Mouse (Mus musculus) heart, embryonic 15.5 days (tissue): ENCODE data around the gene Cul4a. TPM values are rescaled to one million over a fixed set of nuclear protein-coding genes. Genes with fewer than 3 reads are reported as not detected.

Experiments used
- ATAC-seq: fragments of 200-750 bp; cut with Nextera tagmentation; replicated peaks from 2 replicates; pipeline ENCODE4 v1.8.0; 2017; ENCODE audit warnings: low read depth, moderate TSS enrichment; ENCODE audit not compliant: insufficient number of reproducible peaks, insufficient read depth, low FRiP score
- H3K27ac ChIP-seq: fragments of 300-500 bp; sonication (generic); 2 replicates; pipeline ENCODE4 v1.5.1; 2015; ENCODE audit warnings: mild to moderate bottlenecking, inconsistent platforms
- H3K27me3 ChIP-seq: fragments of 300-500 bp; sonication (generic); 2 replicates; pipeline ENCODE4 v1.6.1; 2015; ENCODE audit warnings: inconsistent platforms
- H3K36me3 ChIP-seq: fragments of 300-500 bp; sonication (generic); 2 replicates; pipeline ENCODE4 v1.6.1; 2015; ENCODE audit warnings: mild to moderate bottlenecking, inconsistent platforms
- H3K4me1 ChIP-seq: fragments of 300-500 bp; sonication (generic); replicated peaks from 2 replicates; pipeline ENCODE4 v1.6.1; 2015; ENCODE audit warnings: inconsistent platforms
- H3K4me2 ChIP-seq: fragments of 300-500 bp; sonication (generic); 2 replicates; pipeline ENCODE4 v1.6.1; 2015; ENCODE audit warnings: inconsistent platforms, mild to moderate bottlenecking, moderate library complexity
- H3K4me3 ChIP-seq: fragments of 300-500 bp; sonication (generic); 2 replicates; pipeline ENCODE4 v1.5.1; 2015; ENCODE audit warnings: mild to moderate bottlenecking, inconsistent platforms
- H3K9ac ChIP-seq: fragments of 300-500 bp; sonication (generic); 2 replicates; pipeline ENCODE4 v1.6.1; 2015; ENCODE audit warnings: mild to moderate bottlenecking, inconsistent platforms
- H3K9me3 ChIP-seq: fragments of 300-500 bp; sonication (generic); replicated peaks from 2 replicates; pipeline ENCODE4 v1.6.1; 2016; ENCODE audit warnings: inconsistent platforms
- WGBS: fragments of 180-500 bp; shearing (Covaris S2); methylation state at CpG from one replicate; pipeline ENCODE4 v1.1.7; 2015; ENCODE audit warnings: mixed read lengths; 5-methylcytosine and 5-hydroxymethylcytosine counted together
- polyA plus RNA-seq: library from polyadenylated mRNA; unstranded; fragments of >200 nt; fragmentation: Nextera tagmentation; extraction: Ambion mirVana; gene quantifications from 2 replicates; pipeline ENCODE4 v1.2.1, GENCODE M21; 2015

Gene Cul4a
- polyA plus RNA-seq, 1 experiment from 2014 or later = 88.5 TPM

DNA sequence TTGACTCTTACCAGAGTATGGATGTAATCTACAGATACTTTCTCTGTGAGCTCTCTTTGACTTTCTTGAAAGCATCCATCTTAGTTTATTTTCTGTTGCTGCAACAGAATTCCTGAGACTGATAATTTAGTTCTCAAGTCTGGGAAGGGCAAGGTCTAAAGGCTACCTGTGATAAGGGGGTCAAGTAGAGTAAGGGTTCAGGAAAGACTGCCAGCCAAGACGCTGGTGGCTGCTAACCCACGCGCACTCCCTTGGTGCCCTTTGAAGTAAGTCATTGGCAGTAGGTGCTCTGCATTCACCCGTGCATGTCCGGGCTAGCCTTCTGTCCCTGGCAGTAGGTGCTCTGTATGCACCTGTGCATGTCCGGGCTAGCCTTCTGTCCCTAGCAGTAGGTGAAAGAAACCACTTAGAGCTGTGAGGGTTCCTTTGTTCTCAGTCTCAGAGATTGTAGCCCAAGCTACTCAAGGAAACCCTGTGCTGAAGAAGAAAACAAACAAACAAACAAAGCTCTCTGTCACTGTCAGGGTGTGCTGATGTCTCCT is 34.3 kb downstream of the Cul4a start:
- no peak overlapping the region for H3K4me3 ChIP-seq
- no peaks in the 10 kb centered on the region for H3K9me3 ChIP-seq
- no peak overlapping the region for H3K9ac ChIP-seq
- no peak overlapping the region for H3K27ac ChIP-seq
- no peaks in the 10 kb centered on the region for H3K27me3 ChIP-seq
- no peaks in the 10 kb centered on the region for H3K4me1 ChIP-seq
- WGBS = 87% methylated on average over 6 of the region's 6 CpGs
- H3K36me3 ChIP-seq = peaks cover 99% of the 10 kb centered on the region
- H3K4me2 ChIP-seq = no peak overlapping the region
- ATAC-seq = no peak

DNA sequence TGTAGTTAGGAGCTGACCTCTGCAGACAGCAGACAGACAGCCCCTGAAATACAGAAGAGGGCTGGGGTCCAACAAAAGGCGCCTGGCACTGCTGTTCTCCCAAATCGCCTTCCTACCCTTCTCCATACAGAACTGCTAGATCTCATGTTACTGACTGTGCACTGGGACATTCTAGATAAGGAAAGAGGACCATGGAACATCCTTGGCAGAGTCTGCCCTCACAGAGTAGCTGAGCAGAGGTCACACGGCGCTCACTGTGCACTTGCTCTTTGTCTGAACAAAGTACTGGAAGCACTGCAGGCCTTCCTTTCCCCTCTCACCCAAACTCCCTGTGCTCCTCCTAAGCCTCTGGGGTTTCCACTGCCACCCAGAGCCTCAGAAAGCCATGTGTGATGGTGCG is 36.3 kb downstream of the Cul4a start:
- WGBS = 82% methylated on average over 5 of the region's 5 CpGs
- ATAC-seq = no peak
- Histone ChIP-seq H3K4me1 (no peaks in the 10 kb centered on the region), H3K4me3 (no peak overlapping the region), H3K9me3 (no peaks in the 10 kb centered on the region), H3K27me3 (no peaks in the 10 kb centered on the region), H3K9ac (no peak overlapping the region), H3K36me3 (peaks cover 99% of the 10 kb centered on the region), H3K4me2 (no peak overlapping the region), H3K27ac (no peak overlapping the region)

DNA sequence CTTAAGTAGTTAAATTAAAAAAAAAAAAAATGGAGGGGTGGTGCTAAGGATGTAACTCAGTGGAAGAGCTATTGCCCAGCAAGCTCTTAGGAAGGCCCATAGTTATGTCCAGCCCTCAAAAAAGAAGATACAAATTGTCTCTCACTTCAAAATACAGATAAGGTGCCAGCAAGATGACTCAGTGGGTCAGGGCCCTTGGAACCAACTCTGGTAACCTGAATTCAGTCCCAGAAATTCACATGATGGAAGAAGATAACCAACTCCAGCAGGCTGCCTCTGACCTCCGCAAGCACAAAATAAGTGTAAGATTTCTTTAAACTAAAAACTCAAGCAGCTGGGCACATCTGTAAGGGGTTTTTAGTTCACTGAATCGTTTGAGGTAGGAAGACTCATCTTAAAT is 43.1 kb downstream of the Cul4a start:
- H3K4me3 ChIP-seq = no peak overlapping the region
- no peak for ATAC-seq
- 85% methylated on average over 2 of the region's 2 CpGs for WGBS
- no peaks in the 10 kb centered on the region for H3K27me3 ChIP-seq
- no peaks in the 10 kb centered on the region for H3K4me1 ChIP-seq
- H3K27ac ChIP-seq = no peak overlapping the region
- peaks cover 57% of the 10 kb centered on the region for H3K36me3 ChIP-seq
- no peak overlapping the region for H3K9ac ChIP-seq
- no peaks in the 10 kb centered on the region for H3K9me3 ChIP-seq
- H3K4me2 ChIP-seq = no peak overlapping the region

DNA sequence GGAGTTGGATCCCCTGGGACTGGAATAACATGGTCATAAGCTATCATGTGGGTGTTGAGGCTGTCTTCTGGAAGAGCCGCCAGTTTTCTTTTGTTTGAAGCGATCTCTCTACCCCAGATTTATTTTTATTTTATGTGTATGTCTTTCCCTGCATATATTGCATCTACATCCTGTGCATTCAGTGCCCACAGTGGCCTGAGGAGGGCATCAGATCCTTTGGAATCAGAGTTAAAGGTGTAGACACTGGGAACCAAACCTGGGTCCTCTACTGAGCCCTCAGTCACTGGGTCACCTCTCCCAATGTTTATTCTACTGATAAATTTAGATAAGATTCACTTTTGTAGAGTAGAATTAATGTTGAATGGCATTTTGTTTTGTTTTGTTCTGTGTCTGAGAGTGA is 43.9 kb downstream of the Cul4a start:
- Histone ChIP-seq H3K4me2 (no peak overlapping the region), H3K4me1 (no peaks in the 10 kb centered on the region), H3K9me3 (no peaks in the 10 kb centered on the region), H3K27me3 (no peaks in the 10 kb centered on the region), H3K9ac (no peak overlapping the region), H3K27ac (no peak overlapping the region), H3K36me3 (peaks cover 49% of the 10 kb centered on the region), H3K4me3 (no peak overlapping the region)
- ATAC-seq = no peak
- 97% methylated on average over 2 of the region's 2 CpGs for WGBS

DNA sequence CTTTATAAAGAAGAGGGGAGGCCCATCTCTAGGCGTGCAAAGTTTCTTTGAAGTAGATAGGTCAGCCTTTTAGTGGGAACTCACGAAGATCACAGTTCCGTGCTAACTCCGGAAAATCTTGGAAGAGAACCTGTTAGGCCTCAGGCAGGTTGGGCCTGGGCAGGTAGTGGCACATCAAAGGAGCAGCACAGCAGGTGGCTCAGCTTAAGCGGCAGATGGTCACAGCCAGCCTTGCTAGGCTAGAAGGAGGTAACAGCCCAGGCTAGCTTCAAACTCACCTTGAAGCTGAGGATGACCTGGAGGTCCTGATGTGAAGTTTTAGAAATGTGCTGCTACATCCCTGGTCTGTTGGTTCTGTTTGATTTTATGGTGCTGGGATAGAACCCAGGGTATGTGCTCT is 44.4 kb downstream of the Cul4a start:
- H3K4me3 ChIP-seq = no peak overlapping the region
- no peaks in the 10 kb centered on the region for H3K9me3 ChIP-seq
- H3K27ac ChIP-seq = no peak overlapping the region
- H3K36me3 ChIP-seq = peaks cover 43% of the 10 kb centered on the region
- no peak for ATAC-seq
- 64% methylated on average over 5 of the region's 5 CpGs for WGBS
- no peaks in the 10 kb centered on the region for H3K4me1 ChIP-seq
- H3K4me2 ChIP-seq = no peak overlapping the region
- no peak overlapping the region for H3K9ac ChIP-seq
- H3K27me3 ChIP-seq = no peaks in the 10 kb centered on the region

DNA sequence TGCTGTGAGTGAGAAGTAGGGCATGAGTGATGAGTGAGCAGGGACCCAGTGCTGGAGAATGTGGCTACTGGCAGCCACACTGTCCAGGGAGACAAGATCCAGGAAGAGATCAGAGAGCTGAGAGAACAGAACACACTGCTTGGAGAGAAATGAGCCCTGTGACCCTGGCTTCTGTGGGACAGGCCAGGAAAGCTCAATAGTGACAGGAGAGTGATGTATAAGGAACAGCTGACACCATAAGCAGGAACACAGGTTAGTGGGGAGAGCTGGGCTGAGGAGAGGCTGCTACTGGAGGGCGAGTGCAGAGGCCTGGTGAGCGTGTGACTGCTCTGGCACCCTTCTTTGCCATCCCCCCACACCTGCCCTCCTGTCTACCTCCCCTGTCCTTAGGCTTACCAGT is 45.5 kb downstream of the Cul4a start:
- Histone ChIP-seq H3K4me1 (no peaks in the 10 kb centered on the region), H3K9ac (no peak overlapping the region), H3K4me2 (no peak overlapping the region), H3K27ac (no peak overlapping the region), H3K9me3 (no peaks in the 10 kb centered on the region), H3K27me3 (no peaks in the 10 kb centered on the region), H3K4me3 (no peak overlapping the region), H3K36me3 (peaks cover 33% of the 10 kb centered on the region)
- 76% methylated on average over 2 of the region's 2 CpGs for WGBS
- ATAC-seq = no peak

DNA sequence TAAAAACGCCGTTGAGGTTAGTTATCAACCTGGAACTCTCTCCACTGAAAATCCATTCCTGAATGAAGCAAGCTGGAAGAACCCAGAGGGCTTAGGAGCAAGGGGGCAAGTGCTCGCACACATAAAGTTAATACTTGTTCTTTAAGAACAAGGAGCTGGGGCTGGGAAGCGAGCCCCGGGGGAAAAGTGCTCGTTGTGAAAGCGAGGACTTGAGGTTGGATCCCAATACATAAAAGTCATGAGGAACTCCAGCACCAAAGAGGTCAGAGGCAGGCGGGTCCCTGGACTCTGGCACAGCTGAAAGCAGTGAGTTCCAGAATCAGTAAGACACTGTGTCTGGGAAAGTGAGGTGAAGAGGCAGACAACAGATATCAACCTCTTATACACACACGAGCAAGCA is 48.7 kb downstream of the Cul4a start:
- Histone ChIP-seq H3K4me3 (no peak overlapping the region), H3K27ac (no peak overlapping the region), H3K4me1 (no peaks in the 10 kb centered on the region), H3K4me2 (no peak overlapping the region), H3K9me3 (no peaks in the 10 kb centered on the region), H3K36me3 (peaks cover 7% of the 10 kb centered on the region), H3K9ac (no peak overlapping the region), H3K27me3 (no peaks in the 10 kb centered on the region)
- no peak for ATAC-seq
- 85% methylated on average over 9 of the region's 9 CpGs for WGBS

DNA sequence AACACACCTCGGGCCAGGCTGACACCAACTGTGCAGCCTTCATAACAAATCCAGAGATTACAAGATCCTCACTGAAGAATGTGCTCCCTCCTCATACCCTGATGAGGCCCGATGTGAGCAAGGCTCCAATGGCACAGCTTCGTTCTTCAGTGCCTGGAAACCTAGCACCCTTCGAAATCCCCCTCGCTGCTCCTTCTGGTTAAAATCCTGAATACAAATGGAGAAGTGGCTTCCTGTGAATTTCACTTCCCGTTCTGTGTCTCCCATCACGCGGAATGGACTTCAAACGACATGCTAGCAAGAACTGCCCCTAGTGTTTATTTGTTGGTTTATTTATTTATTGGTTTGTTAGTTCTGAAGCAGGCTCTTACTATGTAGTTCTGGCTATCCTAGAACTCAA is 49.9 kb downstream of the Cul4a start:
- WGBS = 66% methylated on average over 9 of the region's 9 CpGs
- Histone ChIP-seq H3K9ac (no peak overlapping the region), H3K4me2 (no peak overlapping the region), H3K9me3 (no peaks in the 10 kb centered on the region), H3K4me1 (peaks cover 6% of the 10 kb centered on the region), H3K4me3 (no peak overlapping the region), H3K27ac (no peak overlapping the region), H3K36me3 (no peaks in the 10 kb centered on the region), H3K27me3 (no peaks in the 10 kb centered on the region)
- no peak for ATAC-seq

DNA sequence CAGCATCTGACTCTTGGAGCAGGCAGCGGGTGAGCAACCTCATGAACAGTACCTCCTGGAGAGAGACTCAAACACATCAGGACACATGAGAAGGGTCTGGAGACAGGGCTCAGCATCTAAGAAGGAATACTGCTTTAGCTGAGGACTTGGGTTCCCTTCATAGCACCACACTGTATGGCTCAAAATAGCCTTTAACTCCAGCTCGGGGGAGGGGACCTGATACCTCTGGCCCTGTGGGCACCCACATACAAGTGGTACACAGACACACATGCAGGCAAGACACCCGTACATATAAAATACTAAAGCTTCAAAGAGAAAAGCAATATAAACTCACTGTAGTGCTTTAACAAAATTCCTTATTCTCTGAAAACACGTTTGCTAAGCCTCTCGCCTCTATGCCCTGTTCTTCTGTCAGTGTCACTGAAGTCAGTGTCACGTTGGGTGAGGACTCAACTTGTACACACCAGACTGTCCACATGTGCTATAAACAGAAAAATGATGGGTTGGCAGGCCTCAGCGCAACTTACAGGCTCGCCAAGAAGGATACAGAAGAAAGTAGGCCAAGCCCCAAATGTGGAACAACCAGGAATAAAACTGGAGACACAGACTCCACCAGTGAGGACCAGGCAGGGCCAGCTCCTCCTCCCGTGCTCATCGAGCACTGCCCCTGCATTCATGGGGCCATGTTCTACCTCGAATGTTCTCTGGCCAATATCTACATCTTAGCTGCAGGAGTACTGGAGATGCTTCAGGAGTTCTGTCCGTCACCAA is 51.1 kb downstream of the Cul4a start:
- H3K27ac ChIP-seq = no peak overlapping the region
- no peak overlapping the region for H3K9ac ChIP-seq
- 66% methylated on average over 12 of the region's 12 CpGs for WGBS
- no peaks in the 10 kb centered on the region for H3K27me3 ChIP-seq
- no peak overlapping the region for H3K4me2 ChIP-seq
- no peak overlapping the region for H3K4me3 ChIP-seq
- no peaks in the 10 kb centered on the region for H3K9me3 ChIP-seq
- no peak for ATAC-seq
- H3K4me1 ChIP-seq = peaks cover 17% of the 10 kb centered on the region
- no peaks in the 10 kb centered on the region for H3K36me3 ChIP-seq

DNA sequence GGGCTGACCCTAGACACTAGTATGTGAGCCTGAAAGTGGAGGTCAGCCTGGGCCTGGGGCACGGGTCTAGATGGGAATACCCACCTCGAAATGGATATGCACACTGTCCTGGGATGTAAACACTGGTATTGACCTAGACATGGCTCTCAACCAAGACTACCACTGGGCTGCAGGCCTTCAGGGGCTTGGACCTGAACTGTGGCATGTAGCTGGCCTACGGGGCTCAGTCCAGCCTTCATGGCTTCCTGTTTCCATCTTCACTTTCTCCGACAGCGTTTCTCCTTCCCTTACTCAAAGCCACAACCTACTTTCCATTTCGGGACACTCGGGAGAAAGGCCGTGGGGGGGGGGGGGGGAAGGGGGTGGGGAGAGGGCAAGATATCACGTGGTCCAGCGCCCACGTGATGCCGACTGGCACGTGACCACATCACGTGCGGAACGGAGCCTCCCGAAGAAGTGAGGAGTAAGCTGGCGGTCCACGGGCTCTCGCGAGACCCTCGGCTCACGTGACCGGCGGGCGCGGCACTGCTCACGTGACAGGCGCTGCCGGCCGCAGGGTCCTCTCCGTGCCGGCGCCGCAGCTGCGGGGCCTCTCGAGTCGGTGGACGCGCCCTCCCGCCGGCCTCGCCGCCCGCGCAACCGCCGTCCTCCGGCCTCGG is 53.4 kb downstream of the Cul4a start, which contains the start of gene Lamp1:
Lamp1 (plus strand) TSS at position 444 of the 659 bp plus-strand sequence.
- Histone ChIP-seq H3K4me1 (peaks cover 24% of the 10 kb centered on the region), H3K27ac (peak within 1 kb of the TSS; percentile 84), H3K36me3 (no peaks in the 10 kb centered on the region), H3K9me3 (no peaks in the 10 kb centered on the region), H3K4me3 (peak within 1 kb of the TSS; percentile 99), H3K27me3 (no peaks in the 10 kb centered on the region), H3K9ac (peak within 1 kb of the TSS; percentile 97), H3K4me2 (peak within 1 kb of the TSS; percentile 87)
- ATAC-seq = peak; percentile 90
- WGBS = 1% methylated on average over 39 of the region's 50 CpGs

DNA sequence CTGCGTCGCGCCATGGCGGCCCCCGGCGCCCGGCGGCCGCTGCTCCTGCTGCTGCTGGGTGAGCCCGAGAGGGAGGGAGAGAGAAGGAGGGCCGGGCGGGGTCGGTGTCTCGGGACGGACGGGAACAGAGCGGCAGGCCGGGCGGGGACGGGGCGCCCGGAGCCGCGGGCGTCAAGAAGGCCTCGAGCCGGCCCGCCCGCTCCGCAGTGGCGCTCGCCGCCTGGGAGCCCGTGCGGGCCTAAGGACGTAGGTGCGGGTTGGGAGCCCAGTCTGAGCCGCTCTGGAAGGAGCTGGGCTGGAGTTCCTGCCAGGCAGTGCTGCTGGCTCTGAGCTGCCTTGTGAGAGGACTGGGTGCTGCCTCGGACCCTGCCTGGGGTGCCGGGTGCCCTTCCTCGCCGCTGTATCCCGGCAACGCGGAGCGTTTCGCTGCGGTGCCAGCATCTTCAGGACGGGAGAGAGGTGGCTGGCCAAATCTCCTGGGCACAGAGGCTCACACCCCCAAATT is 54.0 kb downstream of the Cul4a start:
- peak; percentile 55 for ATAC-seq
- 1% methylated on average over 42 of the region's 49 CpGs for WGBS
- Histone ChIP-seq H3K4me3 (peak overlapping the region; percentile 99), H3K4me1 (peaks cover 24% of the 10 kb centered on the region), H3K9me3 (no peaks in the 10 kb centered on the region), H3K27me3 (no peaks in the 10 kb centered on the region), H3K4me2 (peak overlapping the region; percentile 87), H3K27ac (peak overlapping the region; percentile 84), H3K36me3 (no peaks in the 10 kb centered on the region), H3K9ac (peak overlapping the region; percentile 97)
